Mouse (Mus musculus) bone marrow macrophage, adult 2 months (primary cell): ENCODE measurements around the gene Olfr649.

Source experiments
- CTCF ChIP-seq: IDR thresholded peaks from 2 replicates; pipeline ENCODE4 v1.5.1; 2012; ENCODE audit warnings: low read depth, mild to moderate bottlenecking, low read length, moderate library complexity
- POLR2A ChIP-seq: IDR thresholded peaks from 2 replicates; pipeline ENCODE4 v1.6.1; 2012; ENCODE audit warnings: mild to moderate bottlenecking, low read depth, low read length, borderline replicate concordance

- no peak for TF ChIP-seq CTCF
- TF ChIP-seq POLR2A: no peak
Measured at GRCm38 (mm10) chr7:104167105-104167504, 28.7 kb downstream of the Olfr649 start.
